ENCODE assay signal across 10 mouse cellular contexts in genomic region chr1:78707280-78707679, GRCm38 (mm10). TPM values are rescaled to one million over a fixed set of nuclear protein-coding genes. Genes with fewer than 3 reads are reported as not detected.
DNase-seq lines count a peak whose midpoint lies in the region; ATAC-seq and TF ChIP-seq lines count a peak whose summit lies in the region.
"Had no signal": no experiment of that assay in that cellular context is flagged by ENCODE, and none has a peak within 500 bp of the region (broad histone marks: within the 10 kb centered on the region; RNA-seq: fewer than 3 reads in every experiment).

No protein-coding gene starts in this region.

- no peak for ATAC-seq in midbrain, postnatal 0 days (ENCODE audit: low FRiP score)
- no peak for ATAC-seq in midbrain, embryonic 16.5 days
- no peak for ATAC-seq in stomach, postnatal 0 days (ENCODE audit: low FRiP score, low TSS enrichment)

- no peak overlapping the region for H3K9ac ChIP-seq in midbrain, postnatal 0 days (replicated peaks; ENCODE audit: low read length, poor library complexity, severe bottlenecking)
- no peak overlapping the region for H3K9ac ChIP-seq in midbrain, embryonic 16.5 days (ENCODE audit: low read depth, low read length)
- no peak overlapping the region for H3K9ac ChIP-seq in stomach, postnatal 0 days (ENCODE audit: low read length)
- H3K9ac ChIP-seq: neural tube, embryonic 15.5 days had no signal

- peaks cover 16% of the 10 kb centered on the region; the same call in 1 of the 2 replicates for H3K36me3 ChIP-seq in midbrain, postnatal 0 days (ENCODE audit: insufficient read depth, low read length)
- peaks cover 12% of the 10 kb centered on the region for H3K36me3 ChIP-seq in midbrain, embryonic 16.5 days (ENCODE audit: control insufficient read depth, insufficient read depth, low read length)
- peaks cover 14% of the 10 kb centered on the region; the same call in 1 of the 2 replicates for H3K36me3 ChIP-seq in stomach, postnatal 0 days (ENCODE audit: control insufficient read depth, insufficient read depth, low read length)

- H3K27ac ChIP-seq in midbrain, postnatal 0 days (ENCODE audit: low read depth, low read length) = no peak overlapping the region
- H3K27ac ChIP-seq in midbrain, embryonic 16.5 days (ENCODE audit: low read length) = no peak overlapping the region
- H3K27ac ChIP-seq in stomach, postnatal 0 days (replicated peaks) = no peak overlapping the region
- H3K27ac ChIP-seq: neural tube, embryonic 15.5 days had no signal

- no peaks in the 10 kb centered on the region for H3K4me1 ChIP-seq in midbrain, postnatal 0 days (ENCODE audit: insufficient read depth, low read length)
- no peaks in the 10 kb centered on the region for H3K4me1 ChIP-seq in midbrain, embryonic 16.5 days (ENCODE audit: control insufficient read depth, insufficient read depth, low read length)
- no peaks in the 10 kb centered on the region for H3K4me1 ChIP-seq in stomach, postnatal 0 days (replicated peaks; ENCODE audit: control insufficient read depth, insufficient read depth)
- H3K4me1 ChIP-seq: neural tube, embryonic 15.5 days had no signal

- DNase-seq in heart, postnatal 4 days = peak; percentile 27
- no peak for DNase-seq in heart, postnatal 14 days
- DNase-seq in midbrain, postnatal 0 days (ENCODE audit: low spot score) = peak; percentile 59
- peak; percentile 53 for DNase-seq in brain, embryonic 14.5 days (ENCODE audit: low read depth)
- DNase-seq in stomach, postnatal 0 days (ENCODE audit: low spot score) = no peak
- no peak for DNase-seq in urinary bladder, adult 2 months (ENCODE audit: low spot score)
- no peak for DNase-seq in gastrocnemius, postnatal 36 days
- DNase-seq: adrenal gland, postnatal 25 days had no signal

- WGBS in midbrain, postnatal 0 days = 59% methylated on average over 4 of the region's 4 CpGs
- 61% methylated on average over 4 of the region's 4 CpGs for WGBS in midbrain, embryonic 16.5 days
- 62% methylated on average over 4 of the region's 4 CpGs for WGBS in stomach, postnatal 0 days

- H3K27me3 ChIP-seq in midbrain, postnatal 0 days (ENCODE audit: insufficient read depth, low read length) = no peaks in the 10 kb centered on the region
- H3K27me3 ChIP-seq in midbrain, embryonic 16.5 days (ENCODE audit: control insufficient read depth, insufficient read depth, low read depth, low read length) = no peaks in the 10 kb centered on the region
- no peaks in the 10 kb centered on the region for H3K27me3 ChIP-seq in stomach, postnatal 0 days (ENCODE audit: control insufficient read depth, insufficient read depth, low read length)
- H3K27me3 ChIP-seq: neural tube, embryonic 15.5 days had no signal

- no peak for TF ChIP-seq POLR2A in brain, embryonic 14.5 days (IDR thresholded peaks at IDR 0.05; ENCODE audit: borderline replicate concordance, extremely low read depth, insufficient read depth, insufficient read length, poor library complexity, severe bottlenecking)

- peak; percentile 68 for TF ChIP-seq CTCF in midbrain, postnatal 0 days (IDR thresholded peaks at IDR 0.05)
- TF ChIP-seq CTCF in brain, embryonic 14.5 days (IDR thresholded peaks at IDR 0.05; ENCODE audit: borderline replicate concordance, extremely low read depth, insufficient read depth, insufficient read length) = peak; percentile 13; the same call in 1 of the 2 replicates
- peak; percentile 55 for TF ChIP-seq CTCF in stomach, postnatal 0 days (IDR thresholded peaks at IDR 0.05; ENCODE audit: low read depth)

- no peak overlapping the region for H3K4me2 ChIP-seq in midbrain, postnatal 0 days (ENCODE audit: low read depth, low read length, poor library complexity, severe bottlenecking)
- H3K4me2 ChIP-seq in midbrain, embryonic 16.5 days (ENCODE audit: low read length) = no peak overlapping the region
- no peak overlapping the region for H3K4me2 ChIP-seq in stomach, postnatal 0 days (replicated peaks; ENCODE audit: low read depth)
- H3K4me2 ChIP-seq: neural tube, embryonic 15.5 days had no signal

- H3K9me3 ChIP-seq in midbrain, postnatal 0 days (ENCODE audit: low read length) = no peaks in the 10 kb centered on the region
- H3K9me3 ChIP-seq in midbrain, embryonic 16.5 days (replicated peaks; ENCODE audit: control insufficient read depth, low read length, poor library complexity, severe bottlenecking) = no peaks in the 10 kb centered on the region
- H3K9me3 ChIP-seq in stomach, postnatal 0 days (ENCODE audit: control insufficient read depth, low read length) = no peaks in the 10 kb centered on the region
- H3K9me3 ChIP-seq: neural tube, embryonic 15.5 days had no signal

- no peak overlapping the region for H3K4me3 ChIP-seq in midbrain, postnatal 0 days (ENCODE audit: low read depth, low read length)
- H3K4me3 ChIP-seq in midbrain, embryonic 16.5 days (ENCODE audit: low read depth, low read length) = no peak overlapping the region
- no peak overlapping the region for H3K4me3 ChIP-seq in stomach, postnatal 0 days (ENCODE audit: low read depth, low read length)
- H3K4me3 ChIP-seq: neural tube, embryonic 15.5 days had no signal

- intact Hi-C loops in heart, postnatal 14 days (cut with DNase I) = no loop called here
- intact Hi-C loops in gastrocnemius, postnatal 36 days (cut with DNase I) = no loop called here

- TF ChIP-seq EP300 in stomach, postnatal 0 days (optimal IDR thresholded peaks at IDR 0.05) = no peak

RNA-seq across cellular contexts. Expression of gene Utp14b, which starts 49.4 kb away (rescaled TPM):
- total RNA-seq in heart, postnatal 4 days (2021) = 1 to 10 TPM; 4.7 to 4.9 TPM
- total RNA-seq in heart, postnatal 14 days (2021) = 1 to 10 TPM; 1.7 TPM
- 6.7 and 8.8 TPM in 2 replicates for total RNA-seq in midbrain, postnatal 0 days (2014; rRNA removed)
- polyA plus RNA-seq in midbrain, postnatal 0 days (2015; fragmentation: Nextera tagmentation; extraction: Ambion mirVana) = 1.8 and 2.4 TPM in 2 replicates
- 1.6 and 1.8 TPM in 2 replicates for polyA plus RNA-seq in midbrain, embryonic 16.5 days (2015; fragmentation: Nextera tagmentation; extraction: Ambion mirVana)
- 3.5 and 6.0 TPM in 2 replicates for polyA plus RNA-seq in brain, embryonic 14.5 days (2012; rRNA removed)
- polyA plus RNA-seq in stomach, postnatal 0 days (2015; fragmentation: Nextera tagmentation; extraction: Ambion mirVana) = 1.3 TPM in 2 replicates
- polyA plus RNA-seq in urinary bladder, adult 2 months (2012; rRNA removed) = 2.1 and 2.6 TPM in 2 replicates
- total RNA-seq in gastrocnemius, postnatal 36 days (2021) = 1 to 10 TPM; 1.2 to 1.4 TPM

RNA-seq across cellular contexts. Expression of gene Acsl3, which starts 49.7 kb away (rescaled TPM):
- 10 to 100 TPM; 26.2 to 26.8 TPM for total RNA-seq in heart, postnatal 4 days (2021)
- total RNA-seq in heart, postnatal 14 days (2021) = 1 to 10 TPM; 6.4 to 7.6 TPM
- total RNA-seq in midbrain, postnatal 0 days (2014; rRNA removed) = 104 and 108 TPM in 2 replicates
- 87.5 and 89.2 TPM in 2 replicates for polyA plus RNA-seq in midbrain, postnatal 0 days (2015; fragmentation: Nextera tagmentation; extraction: Ambion mirVana)
- 111 and 120 TPM in 2 replicates for polyA plus RNA-seq in midbrain, embryonic 16.5 days (2015; fragmentation: Nextera tagmentation; extraction: Ambion mirVana)
- 38.0 and 45.8 TPM in 2 replicates for polyA plus RNA-seq in brain, embryonic 14.5 days (2012; rRNA removed)
- polyA plus RNA-seq in stomach, postnatal 0 days (2015; fragmentation: Nextera tagmentation; extraction: Ambion mirVana) = 36.9 and 37.7 TPM in 2 replicates
- polyA plus RNA-seq in urinary bladder, adult 2 months (2012; rRNA removed) = 20.5 and 21.5 TPM in 2 replicates
- 10 to 100 TPM in 1 of 2 experiments, 1 to 10 TPM in 1; 7.8 to 11.2 TPM for total RNA-seq in gastrocnemius, postnatal 36 days (2021)

Comparison
In these comparisons a context has a peak if more than half of its experiments do, and no peak if none do; other contexts are left out.
1. DNase-seq: peak in heart, postnatal 4 days (single experiment), midbrain, postnatal 0 days (single experiment) and brain, embryonic 14.5 days (single experiment); none in heart, postnatal 14 days (0 of 2), stomach, postnatal 0 days (single experiment), urinary bladder, adult 2 months (single experiment) and gastrocnemius, postnatal 36 days (0 of 2).
2. CTCF ChIP-seq: peak in every context shown above with its lines; median percentile 68 in midbrain, postnatal 0 days; 55 in stomach, postnatal 0 days; 13 in brain, embryonic 14.5 days.